Mouse (Mus musculus) spleen, adult 18-20 months (tissue): Measurements from ENCODE around the gene 5430419D17Rik.

Source experiments
- DNase-seq, 2 experiments: peaks; one replicate each; pipeline ENCODE4 v3.0.0; 2022; ENCODE audit warnings: mixed read lengths in 2 of 2

The 5430419D17Rik gene

DNA sequence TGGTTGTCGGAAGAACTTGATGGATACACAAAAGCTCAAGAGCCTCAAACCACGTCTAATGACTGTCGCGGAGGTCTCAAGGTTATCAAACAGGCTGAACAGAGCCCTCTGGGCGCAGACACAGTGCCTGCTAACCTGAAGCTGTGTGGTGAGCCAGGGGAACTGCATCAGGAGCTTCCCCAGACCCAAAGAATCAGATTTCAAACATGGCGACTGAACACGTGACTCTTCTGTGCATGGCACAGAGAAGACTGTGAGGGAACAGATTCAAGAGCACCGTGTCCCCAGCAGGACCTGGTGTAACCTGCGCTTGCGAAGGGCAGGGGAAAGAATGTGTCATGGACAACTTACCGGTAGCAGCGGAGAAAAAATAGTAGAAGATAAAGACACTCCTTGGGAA, 143.4 kb downstream of the 5430419D17Rik start:
- DNase-seq = no peak

DNA sequence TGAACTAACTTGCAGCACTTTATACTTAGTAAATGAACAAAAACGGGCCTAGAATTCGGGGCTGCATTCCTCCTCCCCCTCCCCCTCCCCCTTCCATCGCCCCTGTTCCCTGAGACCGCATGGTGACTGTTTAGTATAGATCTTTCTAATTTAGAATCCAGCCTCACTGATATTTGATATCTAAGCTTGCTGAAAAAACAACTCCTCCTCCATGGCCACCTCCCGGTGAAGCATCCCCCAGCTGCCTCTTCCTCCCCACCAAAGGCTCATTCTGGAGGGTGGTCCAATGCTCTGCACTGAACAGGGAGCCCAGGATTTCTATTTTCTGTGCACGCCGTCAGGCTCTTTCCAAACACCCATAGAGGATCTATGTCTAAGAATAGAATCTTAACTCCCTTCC, 144.1 kb downstream of the 5430419D17Rik start:
- no peak for DNase-seq

DNA sequence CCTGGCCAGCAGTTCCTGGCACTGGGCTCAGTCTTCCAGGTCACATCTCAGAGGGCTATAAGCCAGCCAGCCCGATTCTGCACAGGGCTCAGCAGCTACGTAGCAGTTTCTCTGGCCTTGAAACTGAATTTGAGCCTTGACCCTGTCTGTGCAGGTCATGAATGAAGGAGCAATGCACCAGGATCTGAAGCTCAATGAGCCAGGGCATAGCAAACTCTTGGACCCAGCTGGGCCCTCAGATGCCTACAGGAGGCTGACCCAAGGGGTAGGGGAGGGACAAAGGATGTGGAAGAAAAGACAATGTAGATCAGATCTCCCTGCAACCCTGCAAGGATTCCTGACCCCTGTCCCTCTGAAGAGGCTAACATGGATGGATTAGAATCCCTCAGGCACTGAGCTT, 148.0 kb downstream of the 5430419D17Rik start, which contains the start of gene Cuzd1:
Gene Cuzd1, minus strand, starts transcription at position 101 of the 400 bp plus-strand sequence.
- no peak for DNase-seq

DNA sequence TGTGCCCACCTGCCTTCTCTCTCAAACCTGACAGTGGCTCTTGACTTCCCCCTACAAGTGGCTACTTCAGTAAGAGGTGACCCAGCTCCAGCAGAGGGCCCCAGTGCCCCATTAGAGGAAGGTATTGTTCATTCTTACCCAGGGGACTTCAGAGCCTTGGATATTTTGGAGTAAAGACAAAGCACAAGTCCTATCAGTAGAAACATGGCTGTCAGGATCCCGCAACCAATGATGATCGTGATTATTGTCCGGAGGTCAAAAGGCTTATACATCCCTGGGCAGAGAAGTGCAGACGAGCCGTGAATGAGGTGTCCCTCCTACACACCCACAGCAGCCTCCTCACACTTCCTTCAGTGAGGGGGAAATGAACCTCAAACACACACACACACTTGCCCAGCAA, 152.9 kb downstream of the 5430419D17Rik start:
- DNase-seq = no peak

DNA sequence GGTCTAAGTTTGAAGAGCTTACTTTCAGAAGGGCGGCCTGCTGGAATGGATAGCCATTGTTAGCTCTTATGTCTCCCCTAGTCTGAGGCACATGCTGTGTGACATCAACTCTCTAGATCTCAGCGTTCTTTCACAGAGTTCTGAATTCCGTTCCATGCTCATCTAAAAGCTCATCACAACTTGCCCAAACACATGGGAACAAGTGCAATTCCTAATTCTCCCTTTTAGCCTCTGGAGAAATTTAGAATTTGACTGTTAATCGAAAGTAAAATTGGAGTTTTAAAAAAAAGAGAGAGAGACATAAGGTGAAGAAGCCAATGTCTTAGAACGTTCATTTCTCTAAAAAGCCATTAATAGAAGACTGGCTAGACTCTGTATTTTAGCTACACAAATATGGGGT, 155.2 kb downstream of the 5430419D17Rik start, which contains the start of gene Fam24b:
Gene Fam24b, minus strand, starts transcription at position 101 of the 400 bp plus-strand sequence.
- no peak for DNase-seq

DNA sequence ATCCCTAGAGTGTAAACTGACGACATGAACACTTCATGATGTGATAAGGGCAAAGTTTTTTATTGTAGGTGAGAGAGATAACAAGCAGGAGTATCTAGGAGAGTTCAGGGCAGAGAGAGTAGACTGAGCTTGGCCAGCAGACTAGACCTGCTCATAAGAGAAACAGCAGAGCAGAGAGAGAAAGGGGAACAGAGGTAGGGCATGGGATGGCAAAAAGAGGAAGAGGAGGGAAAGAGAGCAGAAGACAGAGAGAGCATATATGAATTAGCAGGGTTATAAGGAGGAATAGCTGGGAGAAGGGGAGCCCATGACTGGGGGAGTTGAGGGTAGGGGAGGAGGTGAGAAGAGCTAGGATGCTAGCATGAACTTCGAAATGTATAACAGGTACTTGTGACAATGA, 157.5 kb downstream of the 5430419D17Rik start:
- DNase-seq = no peak

DNA sequence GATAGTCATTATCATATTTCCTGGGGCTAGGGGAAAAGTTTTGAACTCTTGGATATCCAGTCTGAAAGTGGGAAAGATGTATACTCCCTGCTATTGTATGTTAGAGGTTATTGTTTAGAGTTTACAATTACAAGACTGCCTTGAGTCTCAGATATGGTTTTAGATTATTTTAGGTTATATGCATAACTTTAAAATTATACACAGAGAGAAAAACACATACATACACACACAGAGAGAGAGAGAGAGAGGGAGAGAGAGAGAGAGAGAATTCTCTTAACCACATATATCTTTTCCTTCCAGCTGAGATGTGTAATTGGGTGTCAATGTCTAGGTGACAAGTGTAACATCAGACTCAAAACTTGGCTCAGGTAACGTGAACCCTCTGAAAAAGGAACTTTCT, 159.4 kb downstream of the 5430419D17Rik start, which contains the start of gene Fam24a:
Gene Fam24a, plus strand, starts transcription at position 301 of the 400 bp plus-strand sequence.
- DNase-seq = no peak

DNA sequence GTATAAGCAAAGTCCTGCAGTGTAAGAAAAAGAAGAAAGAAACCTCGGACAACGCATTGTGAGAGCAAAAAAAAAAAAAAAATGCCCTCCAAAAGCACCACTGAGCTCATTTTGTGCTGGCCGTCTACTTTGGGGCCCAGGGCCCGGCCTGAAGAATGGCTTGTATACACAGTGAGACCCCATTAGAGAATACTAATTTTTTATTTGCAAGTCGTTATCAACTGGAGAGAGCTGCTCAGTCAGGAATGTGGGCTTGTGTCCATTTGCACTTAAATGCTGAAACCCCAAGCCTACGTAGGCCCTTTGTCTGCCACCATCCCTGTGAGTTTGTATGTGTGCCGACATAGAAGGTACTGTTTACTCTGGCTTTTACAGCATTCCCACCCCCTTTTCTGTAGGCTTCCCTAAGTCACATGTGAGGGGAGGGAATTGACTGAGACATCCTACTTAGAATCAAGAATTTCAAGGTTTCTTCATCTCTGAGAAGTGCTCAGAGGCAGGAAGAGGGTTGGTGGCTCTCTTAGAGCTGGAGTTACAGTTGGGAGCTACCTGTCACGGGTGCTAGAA, 163.4 kb downstream of the 5430419D17Rik start:
- DNase-seq = no peak

DNA sequence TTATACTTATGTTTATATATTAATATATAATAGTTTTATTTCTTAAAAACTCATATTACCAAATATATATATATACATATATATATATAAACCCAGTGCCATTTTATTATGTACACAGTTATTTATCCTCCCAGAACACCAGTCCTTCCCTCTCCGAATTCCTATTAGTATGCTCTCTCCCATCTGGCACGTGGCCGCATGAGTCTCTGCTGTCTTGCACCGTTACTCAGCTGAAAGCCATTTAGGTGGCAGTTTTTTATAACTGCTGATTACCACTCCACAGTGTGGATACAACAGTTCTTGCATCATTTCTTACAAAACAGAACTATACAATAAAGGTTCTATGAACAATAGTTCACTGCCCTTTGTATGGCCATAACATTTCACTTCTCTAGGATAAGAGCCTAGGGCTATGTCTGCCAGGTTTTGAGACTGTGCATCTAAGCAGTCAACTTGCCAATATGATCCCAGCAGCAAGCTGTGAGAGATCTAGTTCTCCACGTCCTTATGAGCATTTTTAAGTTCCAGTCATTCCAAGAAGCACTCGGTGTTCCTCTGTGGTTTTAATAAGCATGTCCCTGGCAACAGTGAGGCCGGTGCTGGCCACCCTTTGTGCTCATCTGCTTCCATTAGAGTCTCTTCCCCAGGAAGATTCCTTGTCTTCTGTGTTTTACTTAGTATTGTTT, 171.8 kb downstream of the 5430419D17Rik start:
- DNase-seq = no peak
